Mouse (Mus musculus) liver, embryonic 12.5 days (tissue): Measurements from ENCODE around the gene P4hb. TPM values are rescaled to one million over a fixed set of nuclear protein-coding genes. Genes with fewer than 3 reads are reported as not detected.

Source experiments
- ATAC-seq: fragments of 200-750 bp; cut with Nextera tagmentation; 2 replicates; pipeline ENCODE4 v1.8.0; 2017; ENCODE audit warnings: moderate number of reproducible peaks, mild to moderate bottlenecking, moderate library complexity
- H3K27ac ChIP-seq: fragments of 300-500 bp; sonication (generic); 2 replicates; pipeline ENCODE4 v1.5.1; 2016; ENCODE audit warnings: mild to moderate bottlenecking
- H3K27me3 ChIP-seq: fragments of 300-500 bp; sonication (generic); replicated peaks from 2 replicates; pipeline ENCODE4 v1.6.1; 2016; ENCODE audit warnings: mild to moderate bottlenecking, moderate library complexity
- H3K36me3 ChIP-seq: fragments of 300-500 bp; sonication (generic); 2 replicates; pipeline ENCODE4 v1.6.1; 2016; ENCODE audit warnings: mild to moderate bottlenecking, moderate library complexity
- H3K4me1 ChIP-seq: fragments of 300-500 bp; sonication (generic); 2 replicates; pipeline ENCODE4 v1.6.1; 2016
- H3K4me2 ChIP-seq: fragments of 300-500 bp; sonication (generic); 2 replicates; pipeline ENCODE4 v1.6.1; 2016; ENCODE audit warnings: mild to moderate bottlenecking, moderate library complexity
- H3K4me3 ChIP-seq: fragments of 300-500 bp; sonication (generic); 2 replicates; pipeline ENCODE4 v1.5.1; 2016; ENCODE audit warnings: mild to moderate bottlenecking, moderate library complexity
- H3K9ac ChIP-seq: fragments of 300-500 bp; sonication (generic); 2 replicates; pipeline ENCODE4 v1.6.1; 2016; ENCODE audit warnings: mild to moderate bottlenecking, moderate library complexity
- H3K9me3 ChIP-seq: fragments of 300-500 bp; sonication (generic); replicated peaks from 2 replicates; pipeline ENCODE4 v1.6.1; 2016; ENCODE audit warnings: mild to moderate bottlenecking, moderate library complexity
- WGBS: fragments of 180-500 bp; shearing (Covaris S2); methylation state at CpG from one replicate; pipeline ENCODE4 v1.1.7; 2016; ENCODE audit not compliant: insufficient replicate concordance; 5-methylcytosine and 5-hydroxymethylcytosine counted together
- polyA plus RNA-seq: library from polyadenylated mRNA; unstranded; fragments of >200 nt; fragmentation: Nextera tagmentation; extraction: Ambion mirVana; gene quantifications from 2 replicates; pipeline ENCODE4 v1.2.1, GENCODE M21; 2016

The P4hb gene
- polyA plus RNA-seq, 1 experiment from 2014 or later, result 468 TPM

GRCm38 (mm10) chr11:120530085-120530964, 42.7 kb downstream of the P4hb start, which contains the start of gene Gcgr:
Gene Gcgr (plus strand): TSS chr11:120530699.
- no peaks in the 10 kb centered on the region for H3K36me3 ChIP-seq

GRCm38 (mm10) chr11:120528903-120529302, 44.1 kb downstream of the P4hb start:
- H3K9me3 ChIP-seq, result no peaks in the 10 kb centered on the region
- no peak overlapping the region for H3K9ac ChIP-seq
- H3K4me1 ChIP-seq, result peaks cover 21% of the 10 kb centered on the region
- 55% methylated on average over 4 of the region's 4 CpGs for WGBS
- peak; percentile 45; the same call in 1 of the 2 replicates for ATAC-seq
- peak overlapping the region; percentile 10 for H3K27ac ChIP-seq
- H3K4me3 ChIP-seq, result no peak overlapping the region
- no peak overlapping the region for H3K4me2 ChIP-seq
- peaks cover 66% of the 10 kb centered on the region for H3K27me3 ChIP-seq
- H3K36me3 ChIP-seq, result no peaks in the 10 kb centered on the region

More at GRCm38 (mm10) chr11:120530085-120530964, 42.7 kb downstream of the P4hb start, which contains the start of gene Gcgr:
- peak within 1 kb of the TSS; percentile 10; the same call in 1 of the 2 replicates for H3K27ac ChIP-seq
- 9% methylated on average over 54 of the region's 62 CpGs for WGBS
- peaks cover 21% of the 10 kb centered on the region for H3K4me1 ChIP-seq
- no peaks in the 10 kb centered on the region for H3K9me3 ChIP-seq
- H3K9ac ChIP-seq, result peak within 1 kb of the TSS; percentile 40
- no peak for ATAC-seq
- peaks cover 79% of the 10 kb centered on the region for H3K27me3 ChIP-seq
- H3K4me2 ChIP-seq, result peak within 1 kb of the TSS; percentile 54
- H3K4me3 ChIP-seq, result peak within 1 kb of the TSS; percentile 36

GRCm38 (mm10) chr11:120527690-120528354, 45.2 kb downstream of the P4hb start:
- H3K4me2 ChIP-seq, result no peak overlapping the region
- no peak overlapping the region for H3K4me3 ChIP-seq
- 50% methylated on average over 9 of the region's 9 CpGs for WGBS
- H3K9me3 ChIP-seq, result no peaks in the 10 kb centered on the region
- peaks cover 21% of the 10 kb centered on the region for H3K4me1 ChIP-seq
- no peaks in the 10 kb centered on the region for H3K36me3 ChIP-seq
- H3K9ac ChIP-seq, result no peak overlapping the region
- no peak overlapping the region for H3K27ac ChIP-seq
- peaks cover 55% of the 10 kb centered on the region for H3K27me3 ChIP-seq
- ATAC-seq, result no peak

GRCm38 (mm10) chr11:120525959-120526358, 47.1 kb downstream of the P4hb start:
- 59% methylated on average over 2 of the region's 2 CpGs for WGBS
- Histone ChIP-seq H3K4me3 (no peak overlapping the region), H3K9me3 (no peaks in the 10 kb centered on the region), H3K4me1 (peaks cover 27% of the 10 kb centered on the region), H3K4me2 (no peak overlapping the region), H3K36me3 (no peaks in the 10 kb centered on the region), H3K27ac (no peak overlapping the region), H3K27me3 (peaks cover 36% of the 10 kb centered on the region), H3K9ac (no peak overlapping the region)
- no peak for ATAC-seq

GRCm38 (mm10) chr11:120522581-120522980, 50.5 kb downstream of the P4hb start:
- Histone ChIP-seq H3K9ac (no peak overlapping the region), H3K9me3 (no peaks in the 10 kb centered on the region), H3K4me2 (no peak overlapping the region), H3K4me1 (peaks cover 39% of the 10 kb centered on the region), H3K4me3 (no peak overlapping the region), H3K36me3 (no peaks in the 10 kb centered on the region), H3K27me3 (peaks cover 2% of the 10 kb centered on the region), H3K27ac (no peak overlapping the region)
- no peak for ATAC-seq
- WGBS, result 78% methylated on average over 8 of the region's 8 CpGs

- no peaks in the 10 kb centered on the region for H3K9me3 ChIP-seq
- peak; percentile 90 for ATAC-seq
- peaks cover 36% of the 10 kb centered on the region for H3K4me1 ChIP-seq
- H3K9ac ChIP-seq, result no peak overlapping the region; the same call in 1 of the 2 replicates
- H3K36me3 ChIP-seq, result no peaks in the 10 kb centered on the region
- no peak overlapping the region for H3K4me3 ChIP-seq
- peak overlapping the region; percentile 29 for H3K4me2 ChIP-seq
- 42% methylated on average over 5 of the region's 5 CpGs for WGBS
- H3K27ac ChIP-seq, result peak overlapping the region; percentile 78
- H3K27me3 ChIP-seq, result no peaks in the 10 kb centered on the region
Measured at GRCm38 (mm10) chr11:120520967-120521540, 52.0 kb downstream of the P4hb start.

- H3K36me3 ChIP-seq, result no peaks in the 10 kb centered on the region
- H3K4me3 ChIP-seq, result no peak overlapping the region
- peak overlapping the region; percentile 29 for H3K4me2 ChIP-seq
- H3K4me1 ChIP-seq, result peaks cover 38% of the 10 kb centered on the region
- peak; percentile 36 for ATAC-seq
- no peaks in the 10 kb centered on the region for H3K9me3 ChIP-seq
- no peak overlapping the region; the same call in 1 of the 2 replicates for H3K9ac ChIP-seq
- WGBS, result 59% methylated on average over 9 of the region's 9 CpGs
- H3K27me3 ChIP-seq, result no peaks in the 10 kb centered on the region
- H3K27ac ChIP-seq, result peak overlapping the region; percentile 78
Measured at GRCm38 (mm10) chr11:120520498-120520897, 52.6 kb downstream of the P4hb start.

- H3K27me3 ChIP-seq, result no peaks in the 10 kb centered on the region
- H3K27ac ChIP-seq, result peak overlapping the region; percentile 78; the same call in 1 of the 2 replicates
- 33% methylated on average over 9 of the region's 9 CpGs for WGBS
Measured at GRCm38 (mm10) chr11:120519738-120520137, 53.3 kb downstream of the P4hb start.

GRCm38 (mm10) chr11:120518558-120518957, 54.5 kb downstream of the P4hb start:
- Histone ChIP-seq H3K9ac (no peak overlapping the region), H3K4me1 (peaks cover 38% of the 10 kb centered on the region), H3K27me3 (0 out of 2 replicates have a peak, but pooled peaks cover 4% of the 10 kb centered on the region), H3K9me3 (no peaks in the 10 kb centered on the region), H3K4me3 (no peak overlapping the region), H3K36me3 (no peaks in the 10 kb centered on the region), H3K4me2 (no peak overlapping the region), H3K27ac (no peak overlapping the region; the same call in 1 of the 2 replicates)
- 63% methylated on average over 6 of the region's 6 CpGs for WGBS
- peak; percentile 25; the same call in 1 of the 2 replicates for ATAC-seq

More at GRCm38 (mm10) chr11:120519738-120520137, 53.3 kb downstream of the P4hb start:
- no peak for ATAC-seq
- H3K36me3 ChIP-seq, result no peaks in the 10 kb centered on the region
- peak overlapping the region; percentile 13; the same call in 1 of the 2 replicates for H3K4me2 ChIP-seq
- H3K9me3 ChIP-seq, result no peaks in the 10 kb centered on the region
- H3K4me1 ChIP-seq, result peaks cover 38% of the 10 kb centered on the region
- no peak overlapping the region for H3K9ac ChIP-seq
- no peak overlapping the region for H3K4me3 ChIP-seq

- ATAC-seq, result no peak
- H3K9me3 ChIP-seq, result no peaks in the 10 kb centered on the region
- H3K4me2 ChIP-seq, result no peak overlapping the region
- no peak overlapping the region for H3K4me3 ChIP-seq
- peaks cover 38% of the 10 kb centered on the region for H3K4me1 ChIP-seq
- 0 out of 2 replicates have a peak, but pooled peaks cover 4% of the 10 kb centered on the region for H3K27me3 ChIP-seq
- no peaks in the 10 kb centered on the region for H3K36me3 ChIP-seq
- peak overlapping the region; percentile 11; the same call in 1 of the 2 replicates for H3K27ac ChIP-seq
- WGBS, result 35% methylated on average over 6 of the region's 6 CpGs
- no peak overlapping the region for H3K9ac ChIP-seq
Measured at GRCm38 (mm10) chr11:120518027-120518426, 55.0 kb downstream of the P4hb start.

GRCm38 (mm10) chr11:120517147-120517546, 55.9 kb downstream of the P4hb start:
- H3K4me1 ChIP-seq, result peaks cover 38% of the 10 kb centered on the region
- no peak overlapping the region for H3K27ac ChIP-seq
- no peaks in the 10 kb centered on the region for H3K9me3 ChIP-seq
- H3K4me3 ChIP-seq, result no peak overlapping the region
- ATAC-seq, result no peak
- no peak overlapping the region for H3K4me2 ChIP-seq
- H3K27me3 ChIP-seq, result 0 out of 2 replicates have a peak, but pooled peaks cover 4% of the 10 kb centered on the region
- WGBS, result 57% methylated on average over 4 of the region's 4 CpGs
- H3K36me3 ChIP-seq, result no peaks in the 10 kb centered on the region
- no peak overlapping the region for H3K9ac ChIP-seq
